Mouse (Mus musculus) testis, adult 2 months (tissue): Measurements from ENCODE around the gene Fam155a. TPM values are rescaled to one million over a fixed set of nuclear protein-coding genes. Genes with fewer than 3 reads are reported as not detected.

Experiments used
- H3K27ac ChIP-seq: fragments of 200-500 bp; 2 replicates; pipeline ENCODE4 v1.5.1; 2012; ENCODE audit warnings: low read depth, low read length; ENCODE audit not compliant: control insufficient read depth, insufficient read depth
- H3K27me3 ChIP-seq: fragments of 200-500 bp; 2 replicates; pipeline ENCODE4 v1.6.1; 2012; ENCODE audit warnings: mild to moderate bottlenecking, low read length, moderate library complexity; ENCODE audit not compliant: control insufficient read depth, insufficient read depth
- H3K36me3 ChIP-seq: fragments of 200-500 bp; 2 replicates; pipeline ENCODE4 v1.6.1; 2012; ENCODE audit warnings: mild to moderate bottlenecking, low read length; ENCODE audit not compliant: control insufficient read depth, insufficient read depth
- H3K4me1 ChIP-seq: fragments of 200-500 bp; 2 replicates; pipeline ENCODE4 v1.6.1; 2012; ENCODE audit warnings: low read length; ENCODE audit not compliant: control insufficient read depth, insufficient read depth
- H3K4me3 ChIP-seq: fragments of 200-500 bp; 2 replicates; pipeline ENCODE4 v1.5.1; 2012; ENCODE audit warnings: low read depth, mild to moderate bottlenecking, low read length, moderate library complexity, mixed read lengths; ENCODE audit not compliant: control insufficient read depth
- CTCF ChIP-seq: fragments of 200-500 bp; IDR thresholded peaks from 2 replicates; pipeline ENCODE4 v1.5.1; 2012; ENCODE audit warnings: low read depth, mild to moderate bottlenecking, inconsistent platforms, low read length, moderate library complexity; ENCODE audit not compliant: control insufficient read depth, insufficient read depth, insufficient replicate concordance
- POLR2A ChIP-seq: fragments of 200-500 bp; IDR thresholded peaks from 2 replicates; pipeline ENCODE4 v1.6.1; 2012; ENCODE audit warnings: low read depth, mild to moderate bottlenecking, inconsistent platforms, low read length, moderate library complexity; ENCODE audit not compliant: control insufficient read depth
- polyA plus RNA-seq: library from polyadenylated mRNA; depleted of rRNA; stranded (reverse); fragments of >200 nt; gene quantifications from 2 replicates; pipeline ENCODE4 v1.2.3, GENCODE M21; 2012

Fam155a gene
- polyA plus RNA-seq, 1 experiment: not detected

DNA sequence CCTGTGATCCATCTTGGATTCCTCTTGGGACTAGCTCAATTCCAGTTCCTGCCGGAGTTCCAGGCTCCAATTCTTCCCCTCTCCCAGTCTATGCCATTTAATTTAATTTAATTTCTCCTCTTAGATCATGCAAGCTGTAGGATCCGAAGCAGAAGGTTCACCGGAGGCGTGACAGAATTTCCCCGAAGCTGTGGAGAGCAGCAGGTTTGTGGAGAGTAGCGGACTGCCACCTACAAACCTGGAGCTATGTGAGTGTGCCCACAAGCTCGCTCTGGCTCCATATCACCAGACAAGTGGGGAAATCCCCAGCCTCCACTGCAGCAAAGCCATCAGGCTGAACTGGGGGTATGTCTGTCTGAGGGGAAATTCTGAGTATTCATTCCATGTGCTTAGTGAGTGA, 544.2 kb downstream of the Fam155a start:
- Histone ChIP-seq H3K4me1 (no peaks in the 10 kb centered on the region), H3K27me3 (no peaks in the 10 kb centered on the region), H3K36me3 (no peaks in the 10 kb centered on the region), H3K27ac (no peak overlapping the region), H3K4me3 (no peak overlapping the region)
- no peak for TF ChIP-seq CTCF
- TF ChIP-seq POLR2A: no peak

DNA sequence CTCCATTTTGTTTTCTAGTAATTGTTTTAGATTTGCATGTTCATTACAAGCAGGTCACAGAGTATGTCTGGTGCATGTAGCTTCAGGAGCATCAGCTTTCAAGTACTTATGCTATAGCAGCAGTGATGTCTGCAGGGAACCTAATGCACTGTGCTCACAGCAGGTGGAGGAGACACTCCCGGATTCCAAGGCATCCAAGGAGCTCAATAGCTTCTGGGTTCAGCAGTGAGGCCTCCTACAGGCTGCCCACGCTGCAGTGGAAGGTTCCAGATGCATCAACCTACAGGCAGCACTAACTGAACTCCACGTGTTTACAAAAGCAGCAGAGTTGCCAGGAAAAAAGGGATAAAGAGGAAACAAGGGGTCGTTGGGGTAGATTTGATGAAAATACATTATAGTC, 559.2 kb downstream of the Fam155a start:
- TF ChIP-seq POLR2A (no peak), CTCF (no peak)

DNA sequence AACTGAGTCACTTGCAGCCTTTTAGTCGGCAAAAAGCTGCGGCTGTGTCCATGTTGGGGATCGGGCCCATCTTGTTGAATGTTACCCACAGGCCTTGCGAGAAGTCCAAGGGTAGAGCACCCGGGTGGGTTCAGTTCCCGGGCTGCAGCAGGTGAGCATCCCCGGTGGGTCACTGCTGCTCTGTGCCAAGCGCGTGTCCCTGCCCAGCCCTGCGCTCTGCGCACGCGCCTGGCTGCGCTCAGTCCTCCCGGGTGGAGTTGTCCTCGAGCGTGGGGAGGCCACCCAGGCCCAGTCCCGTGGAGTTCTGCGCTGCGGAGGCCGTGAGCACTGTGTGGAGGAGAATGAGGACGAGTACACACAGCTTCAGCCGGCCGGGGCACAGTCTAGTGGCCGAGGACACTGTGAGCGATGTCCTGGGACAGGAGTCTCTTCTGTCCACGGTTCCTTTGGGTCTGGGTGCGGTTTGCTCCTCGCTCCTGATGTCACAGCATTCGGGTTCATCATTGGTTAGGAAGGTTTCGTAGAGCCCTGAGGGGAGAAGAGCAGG, 563.4 kb downstream of the Fam155a start:
- H3K27me3 ChIP-seq: no peaks in the 10 kb centered on the region
- H3K4me3 ChIP-seq: no peak overlapping the region
- no peak overlapping the region for H3K27ac ChIP-seq
- TF ChIP-seq CTCF: no peak
- no peak for TF ChIP-seq POLR2A
- no peaks in the 10 kb centered on the region for H3K36me3 ChIP-seq
- H3K4me1 ChIP-seq: peaks cover 5% of the 10 kb centered on the region

More for the DNA sequence above, 559.2 kb downstream of the Fam155a start:
- Histone ChIP-seq H3K4me3 (no peak overlapping the region), H3K36me3 (no peaks in the 10 kb centered on the region), H3K27ac (no peak overlapping the region), H3K4me1 (peaks cover 9% of the 10 kb centered on the region), H3K27me3 (no peaks in the 10 kb centered on the region)

DNA sequence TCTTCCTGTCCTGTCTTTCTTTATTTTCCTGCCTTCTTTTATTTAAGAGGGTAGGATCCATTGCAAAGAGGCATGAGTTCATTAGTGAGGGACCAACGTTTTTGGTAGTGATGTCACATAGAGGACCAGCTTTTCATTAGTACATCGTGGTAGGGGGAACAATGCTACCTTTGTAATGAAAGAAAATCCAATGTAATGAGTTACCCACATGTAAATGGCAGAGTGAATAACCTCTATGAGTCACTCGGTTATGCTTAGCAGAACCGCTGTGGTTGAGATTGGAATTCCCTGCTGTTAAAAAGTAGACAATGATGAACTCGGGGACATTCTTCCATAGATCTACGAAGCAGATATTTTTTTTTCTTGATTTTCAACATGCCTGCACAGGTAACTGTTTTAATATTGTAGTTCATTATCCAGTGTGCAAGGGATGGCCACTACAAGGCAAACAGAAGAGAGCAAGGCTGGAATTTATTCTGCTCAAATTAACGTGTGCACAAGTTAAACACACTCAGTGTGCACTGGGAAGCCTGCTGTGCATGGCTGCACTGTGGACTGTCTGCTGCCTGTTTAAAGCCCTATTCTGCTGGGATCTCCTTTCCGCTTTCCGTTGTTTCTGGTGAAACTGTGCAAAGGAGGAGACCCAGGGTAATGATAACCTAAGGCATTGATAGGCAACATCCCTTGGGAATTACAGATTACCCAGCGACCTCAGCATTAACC, 566.5 kb downstream of the Fam155a start:
- Histone ChIP-seq H3K27me3 (no peaks in the 10 kb centered on the region), H3K36me3 (no peaks in the 10 kb centered on the region), H3K4me1 (peaks cover 5% of the 10 kb centered on the region), H3K4me3 (no peak overlapping the region), H3K27ac (peak overlapping the region; percentile 49)
- TF ChIP-seq CTCF (no peak), POLR2A (no peak)

DNA sequence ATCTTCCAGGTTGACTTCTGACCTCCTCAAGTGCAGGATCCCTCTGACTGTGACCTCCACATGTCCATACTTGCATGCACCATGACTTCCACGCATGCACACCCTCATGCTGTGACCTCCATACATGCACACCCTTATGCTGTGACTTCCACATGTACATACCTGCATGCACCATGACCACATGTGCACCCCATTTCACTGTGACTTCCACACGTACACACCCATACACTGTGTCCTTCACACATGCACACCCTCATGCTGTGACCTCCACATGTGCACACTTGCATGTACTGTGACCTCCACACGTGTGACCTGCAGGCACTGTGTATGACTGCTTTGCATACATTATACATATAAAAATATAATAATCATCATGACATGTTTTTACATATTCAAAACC, 570.9 kb downstream of the Fam155a start:
- TF ChIP-seq POLR2A (no peak), CTCF (no peak)
- H3K27me3 ChIP-seq: no peaks in the 10 kb centered on the region
- H3K4me1 ChIP-seq: no peaks in the 10 kb centered on the region

DNA sequence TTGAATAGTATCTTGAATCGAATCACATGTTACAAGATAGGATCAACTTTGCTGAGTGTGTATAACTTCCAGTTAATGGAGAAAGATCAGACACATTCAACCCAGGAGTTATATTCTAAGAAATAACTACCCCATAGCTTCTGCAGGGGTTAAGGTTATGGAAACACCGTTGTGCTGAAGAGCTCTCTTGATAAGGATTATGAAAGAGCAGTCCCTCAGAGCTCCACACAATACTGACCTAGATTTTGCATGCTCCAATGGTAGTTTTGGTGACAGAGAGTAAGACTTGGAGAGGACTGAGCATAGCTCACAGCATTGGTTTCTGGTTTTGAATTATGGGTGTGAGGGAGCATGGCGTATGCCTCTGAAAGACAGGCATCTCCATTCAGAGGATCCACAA, 579.3 kb downstream of the Fam155a start:
- Histone ChIP-seq H3K36me3 (no peaks in the 10 kb centered on the region), H3K4me3 (no peak overlapping the region), H3K4me1 (no peaks in the 10 kb centered on the region), H3K27me3 (no peaks in the 10 kb centered on the region), H3K27ac (no peak overlapping the region)
- TF ChIP-seq POLR2A: no peak
- no peak for TF ChIP-seq CTCF

More for the DNA sequence above, 570.9 kb downstream of the Fam155a start:
- Histone ChIP-seq H3K4me3 (no peak overlapping the region), H3K27ac (no peak overlapping the region), H3K36me3 (no peaks in the 10 kb centered on the region)

DNA sequence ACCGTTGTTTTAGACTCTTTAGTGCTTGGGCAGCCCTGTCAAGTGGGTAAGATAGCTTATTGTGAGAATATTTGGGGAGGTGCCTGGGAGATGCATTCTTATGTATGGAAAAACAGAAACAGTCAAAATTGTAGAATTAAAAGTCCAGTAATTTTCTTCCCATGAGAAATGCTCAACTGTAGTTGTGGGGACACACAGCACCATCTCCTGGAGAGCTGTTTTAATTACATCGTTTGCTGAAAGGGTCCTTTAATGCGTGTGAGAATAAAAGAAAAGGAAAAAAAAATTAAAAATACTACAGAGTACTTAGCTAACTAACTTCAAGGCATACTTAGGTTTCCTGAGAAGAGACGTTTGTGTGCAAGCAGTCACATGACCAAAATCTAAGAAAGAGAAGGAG, 582.3 kb downstream of the Fam155a start:
- TF ChIP-seq CTCF (no peak), POLR2A (no peak)
- no peaks in the 10 kb centered on the region for H3K4me1 ChIP-seq
- no peak overlapping the region for H3K4me3 ChIP-seq
- H3K36me3 ChIP-seq: no peaks in the 10 kb centered on the region
- no peak overlapping the region for H3K27ac ChIP-seq
- H3K27me3 ChIP-seq: no peaks in the 10 kb centered on the region

DNA sequence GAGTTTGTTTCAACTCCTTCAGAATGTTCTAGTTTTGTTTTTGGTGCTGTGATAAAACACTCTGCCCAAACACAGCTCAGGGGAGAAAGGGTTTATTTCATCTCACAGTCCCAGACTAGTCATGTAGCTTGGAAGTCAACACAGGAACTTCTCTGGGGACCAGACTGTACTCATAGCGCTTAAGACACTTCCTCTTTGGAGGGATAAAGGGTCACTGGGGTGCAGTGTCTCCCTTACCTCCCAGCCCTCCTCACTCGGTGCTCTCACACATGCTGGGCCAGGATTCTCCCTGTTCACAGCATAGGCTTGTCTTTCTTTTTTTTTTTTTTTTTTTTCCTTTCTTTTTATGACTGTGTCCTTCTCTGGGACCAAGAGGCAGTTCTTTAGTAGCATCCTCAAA, 585.8 kb downstream of the Fam155a start:
- no peak overlapping the region for H3K27ac ChIP-seq
- H3K27me3 ChIP-seq: no peaks in the 10 kb centered on the region
- TF ChIP-seq POLR2A: no peak
- no peak for TF ChIP-seq CTCF

More for the DNA sequence above, 585.8 kb downstream of the Fam155a start:
- Histone ChIP-seq H3K4me1 (no peaks in the 10 kb centered on the region), H3K36me3 (no peaks in the 10 kb centered on the region), H3K4me3 (no peak overlapping the region)
